Mouse (Mus musculus): ENCODE data around the gene H2-T22. TPM values are rescaled to one million over a fixed set of nuclear protein-coding genes. Genes with fewer than 3 reads are reported as not detected.
"Not testable (repeated sequence)": the region's sequence is repeated elsewhere in the genome, so short reads cannot be mapped to it uniquely, and the experiment has no call there.

H2-T22 gene
- total RNA-seq, 4 experiments from 2014 or later, result 17.7 to 21.2 (median 18.6) TPM

- DNase-seq (ENCODE audit: low spot score in 2 of 2), result not testable (repeated sequence)
Measured at GRCm38 (mm10) chr17:36030046-36030702, 12.4 kb downstream of the H2-T22 start.

- DNase-seq (ENCODE audit: low spot score in 2 of 2), result no peak
Measured at GRCm38 (mm10) chr17:36028879-36029619, 13.5 kb downstream of the H2-T22 start.

- no peak for DNase-seq (ENCODE audit: low spot score in 2 of 2)
Measured at GRCm38 (mm10) chr17:36027663-36028062, 14.9 kb downstream of the H2-T22 start.

- no peak for DNase-seq (ENCODE audit: low spot score in 2 of 2)
Measured at GRCm38 (mm10) chr17:36025901-36026300, 16.6 kb downstream of the H2-T22 start.

- DNase-seq (ENCODE audit: low spot score in 2 of 2), result no peak
Measured at GRCm38 (mm10) chr17:36025197-36025596, 17.4 kb downstream of the H2-T22 start.

GRCm38 (mm10) chr17:36023710-36024654 lies 18.6 kb downstream of the H2-T22 start:
- no peak for DNase-seq (ENCODE audit: low spot score in 2 of 2)

- no peak for DNase-seq (ENCODE audit: low spot score in 2 of 2)
Measured at GRCm38 (mm10) chr17:36022922-36023321, 19.6 kb downstream of the H2-T22 start.

- no peak for DNase-seq (ENCODE audit: low spot score in 2 of 2)
Measured at GRCm38 (mm10) chr17:36022098-36022497, 20.4 kb downstream of the H2-T22 start.

GRCm38 (mm10) chr17:36021309-36021708 lies 21.2 kb downstream of the H2-T22 start:
- DNase-seq (ENCODE audit: low spot score in 2 of 2), result no peak

GRCm38 (mm10) chr17:36020191-36021073 lies 22.1 kb downstream of the H2-T22 start, which contains the start of gene H2-T24:
Gene H2-T24 (minus strand): TSS chr17:36020560.
- no peak for DNase-seq (ENCODE audit: low spot score in 2 of 2)

GRCm38 (mm10) chr17:36019519-36019918 lies 23.0 kb downstream of the H2-T22 start:
- DNase-seq (ENCODE audit: low spot score in 2 of 2), result no peak

GRCm38 (mm10) chr17:36018979-36019378 lies 23.6 kb downstream of the H2-T22 start:
- no peak for DNase-seq (ENCODE audit: low spot score in 2 of 2)

GRCm38 (mm10) chr17:36017046-36017445 lies 25.5 kb downstream of the H2-T22 start:
- no peak for DNase-seq (ENCODE audit: low spot score in 2 of 2)

- no peak for DNase-seq (ENCODE audit: low spot score in 2 of 2)
Measured at GRCm38 (mm10) chr17:36014977-36015376, 27.6 kb downstream of the H2-T22 start.

GRCm38 (mm10) chr17:36004409-36004808 lies 38.1 kb downstream of the H2-T22 start:
- not testable (repeated sequence) for DNase-seq (ENCODE audit: low spot score in 2 of 2)

- DNase-seq (ENCODE audit: low spot score in 2 of 2), result no peak
Measured at GRCm38 (mm10) chr17:36003331-36003730, 39.2 kb downstream of the H2-T22 start.

GRCm38 (mm10) chr17:36001966-36002365 lies 40.6 kb downstream of the H2-T22 start:
- peak in 1 of 2 experiments; percentile 79 for DNase-seq (ENCODE audit: low spot score in 2 of 2)

- no peak for DNase-seq (ENCODE audit: low spot score in 2 of 2)
Measured at GRCm38 (mm10) chr17:36001121-36001897, 41.2 kb downstream of the H2-T22 start.

GRCm38 (mm10) chr17:36000349-36000748 lies 42.2 kb downstream of the H2-T22 start:
- no peak for DNase-seq (ENCODE audit: low spot score in 2 of 2)

- no peak for DNase-seq (ENCODE audit: low spot score in 2 of 2)
Measured at GRCm38 (mm10) chr17:35999356-35999755, 43.2 kb downstream of the H2-T22 start.

Measured in left cerebral cortex, adult 8-10 months (tissue).